Mouse (Mus musculus): ENCODE data around the gene Necab2.
A peak's percentile ranks its signal among the peaks of the same experiment; 100 is the strongest.

Necab2 gene

DNA sequence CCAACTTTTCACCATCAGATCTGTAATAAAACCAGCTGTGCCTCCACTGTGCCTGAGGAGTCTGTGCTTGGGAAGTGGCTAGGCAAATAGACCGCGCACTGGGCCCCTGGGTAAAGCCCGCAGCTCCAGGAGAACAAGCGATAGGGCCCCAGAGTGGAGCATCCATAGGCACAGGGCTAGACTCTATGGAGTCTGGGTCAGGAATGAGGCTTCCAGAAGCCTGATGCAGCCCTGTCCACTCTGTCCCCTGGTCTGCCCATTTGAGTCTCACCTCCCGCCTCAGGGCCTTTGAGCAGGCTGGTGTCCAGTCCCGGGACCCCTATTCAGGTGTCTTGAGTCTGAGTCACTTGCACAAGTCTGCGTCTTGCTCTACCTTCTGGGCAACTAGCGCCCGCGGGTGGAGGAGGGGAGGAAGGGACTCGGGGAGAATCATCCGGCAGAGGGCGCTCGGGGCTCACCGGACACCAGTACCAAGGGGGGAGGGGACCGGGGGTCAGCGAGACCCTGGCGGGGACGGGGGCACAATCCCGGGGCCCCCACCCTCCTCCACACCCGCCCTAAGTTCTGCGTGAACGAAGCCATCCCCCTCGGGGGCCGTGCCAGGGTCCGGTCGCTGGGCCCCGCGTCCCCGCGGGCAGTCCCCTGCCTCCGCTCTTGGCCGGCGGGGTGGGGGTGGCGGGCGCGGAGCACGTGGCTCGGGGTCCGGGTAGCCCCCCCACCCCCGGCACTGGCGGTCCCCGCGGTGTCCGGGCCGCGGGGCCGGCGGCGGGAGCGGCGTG lies at the start of gene Necab2:
TSS of gene Necab2 (plus strand) at position 509 of the 779 bp plus-strand sequence.
- no peak for DNase-seq (ENCODE audit: low spot score)

DNA sequence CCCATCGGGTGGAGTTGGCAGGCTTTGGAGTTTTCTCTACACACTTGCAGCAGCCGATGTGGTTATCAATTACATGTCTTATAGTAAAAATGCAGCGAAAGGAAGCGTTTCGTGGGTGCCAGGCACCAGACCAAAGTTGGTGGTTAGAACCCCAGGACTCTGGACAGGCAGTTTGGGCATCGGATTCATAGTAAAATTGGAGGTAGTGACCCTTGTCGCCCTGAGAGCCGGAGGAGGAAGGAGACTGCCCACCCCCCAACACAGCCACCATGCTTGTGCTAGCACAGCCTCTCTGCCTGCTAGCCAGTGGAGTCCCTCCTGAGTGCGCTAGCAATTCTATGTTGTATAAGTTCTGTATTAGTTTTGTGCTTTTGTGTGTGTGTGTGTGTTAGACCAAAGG lies 48.0 kb upstream of the Necab2 start:
- DNase-seq (ENCODE audit: low spot score): no peak

DNA sequence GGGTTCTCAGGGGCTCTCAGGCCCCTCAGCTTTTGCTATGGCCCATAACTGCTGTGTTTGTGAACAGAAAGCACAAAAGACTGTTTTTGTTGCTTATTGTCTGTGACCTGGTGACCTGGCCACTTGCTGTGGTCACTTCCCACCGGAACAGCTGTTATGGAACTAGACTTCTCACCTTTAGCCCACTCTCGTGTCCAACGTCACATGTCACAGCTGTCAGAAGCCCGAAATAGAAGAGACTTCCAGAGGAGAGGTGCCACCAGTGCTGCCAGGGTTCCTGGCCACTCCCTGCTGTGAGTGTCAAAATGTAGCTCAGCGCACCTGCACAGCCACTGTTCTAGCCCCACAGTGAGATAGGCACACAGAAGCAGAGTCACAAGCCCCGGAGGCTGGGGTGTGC lies 47.3 kb upstream of the Necab2 start:
- DNase-seq (ENCODE audit: low spot score): no peak

DNA sequence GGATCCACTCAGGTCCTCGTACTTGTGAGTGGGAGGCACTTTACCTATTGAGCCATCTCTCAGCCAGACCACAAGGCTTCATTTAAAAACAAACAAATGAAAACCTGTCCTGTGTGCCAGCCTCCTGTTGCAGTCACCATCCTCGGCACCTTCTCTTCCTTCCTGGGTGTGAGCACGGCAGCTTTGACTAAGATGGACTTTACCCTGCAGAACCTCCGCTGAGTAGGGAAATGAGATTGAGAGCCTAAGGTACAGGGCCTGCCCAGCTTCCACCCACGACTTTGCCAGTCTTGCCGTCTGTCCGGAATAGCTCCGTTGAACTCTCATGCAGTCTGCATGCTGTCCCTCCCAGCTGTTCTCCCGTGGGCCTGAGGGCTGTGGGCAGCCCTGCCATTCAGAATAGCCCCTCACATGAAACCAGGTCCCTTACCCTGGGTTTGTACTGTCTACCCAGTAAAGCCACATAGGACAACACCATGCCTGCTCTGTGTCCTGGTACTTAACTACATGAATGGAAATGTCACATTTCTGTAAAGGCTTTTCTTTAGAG lies 46.3 kb upstream of the Necab2 start:
- DNase-seq (ENCODE audit: low spot score): no peak

DNA sequence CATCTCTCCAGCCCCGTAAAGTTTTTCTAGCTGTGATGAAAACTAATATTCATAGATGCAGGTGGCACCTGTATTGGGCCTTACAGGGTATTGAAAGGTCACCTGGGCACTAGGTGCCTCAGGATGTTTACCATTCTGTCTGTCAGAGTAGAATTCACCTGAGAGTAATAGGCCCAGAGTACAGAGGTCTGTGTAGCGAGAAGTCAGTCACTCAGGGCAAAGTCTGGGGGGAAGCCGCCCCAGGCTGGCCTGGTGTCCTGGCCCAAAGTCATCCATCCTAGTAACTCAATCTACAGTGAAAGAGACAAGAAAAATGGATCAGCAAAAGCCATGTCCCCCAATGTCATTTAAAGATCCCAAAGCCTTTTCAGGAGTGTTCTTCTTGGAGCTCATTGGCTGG lies 45.6 kb upstream of the Necab2 start:
- no peak for DNase-seq (ENCODE audit: low spot score)

DNA sequence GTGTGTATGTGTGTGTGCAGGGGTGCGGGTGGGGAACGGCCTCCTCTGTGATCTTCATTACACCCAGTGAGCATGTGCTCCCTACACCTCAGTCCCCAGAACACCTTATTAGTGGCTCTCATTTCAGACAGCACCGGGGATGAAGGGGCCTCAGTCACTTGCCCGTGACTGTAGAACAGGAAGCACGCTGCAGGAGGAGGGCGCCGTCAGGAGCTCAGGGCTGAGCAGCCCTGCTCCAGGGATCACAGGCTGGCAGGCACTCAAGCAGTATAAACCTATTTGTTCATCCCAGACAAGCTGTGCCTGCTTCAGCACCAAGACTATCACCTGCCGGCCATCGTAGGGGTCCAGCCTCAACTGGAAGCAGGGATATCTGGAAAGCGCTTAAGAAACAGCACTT lies 42.6 kb upstream of the Necab2 start:
- no peak for DNase-seq (ENCODE audit: low spot score)

DNA sequence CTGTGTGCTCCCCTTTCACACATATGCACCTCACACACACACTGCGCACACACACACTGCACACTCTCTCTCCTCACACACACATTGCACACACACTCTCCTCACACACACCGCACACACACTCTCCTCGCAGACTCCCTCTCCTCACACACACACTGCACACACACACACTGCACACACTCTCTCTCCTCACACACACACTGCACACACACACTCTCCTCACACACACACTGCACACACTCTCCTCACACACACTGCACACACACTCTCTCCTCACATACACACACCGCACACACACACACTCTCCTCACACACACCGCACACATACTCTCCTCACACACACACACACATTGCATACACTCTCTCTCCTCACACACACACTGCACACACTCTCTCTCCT lies 41.9 kb upstream of the Necab2 start:
- DNase-seq (ENCODE audit: low spot score): no peak

DNA sequence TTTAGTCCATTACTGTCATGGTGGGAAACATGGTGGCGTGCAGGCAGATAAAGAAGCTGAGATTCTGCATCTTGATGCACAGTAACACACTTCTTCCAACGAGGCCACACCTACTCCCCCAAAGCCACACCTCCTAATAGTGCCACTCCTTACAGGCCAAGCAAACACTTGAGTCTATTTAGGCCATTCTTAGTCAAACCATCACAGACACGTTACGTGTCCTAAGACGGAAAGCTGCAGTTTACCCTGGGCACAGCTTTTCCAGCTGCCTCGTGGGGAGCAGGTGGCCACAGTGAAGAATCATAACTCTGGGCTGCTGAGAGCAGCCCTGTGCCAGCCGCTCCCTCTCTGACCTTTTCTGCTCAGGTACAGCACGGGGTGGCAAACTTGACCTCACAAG lies 38.2 kb upstream of the Necab2 start:
- no peak for DNase-seq (ENCODE audit: low spot score)

DNA sequence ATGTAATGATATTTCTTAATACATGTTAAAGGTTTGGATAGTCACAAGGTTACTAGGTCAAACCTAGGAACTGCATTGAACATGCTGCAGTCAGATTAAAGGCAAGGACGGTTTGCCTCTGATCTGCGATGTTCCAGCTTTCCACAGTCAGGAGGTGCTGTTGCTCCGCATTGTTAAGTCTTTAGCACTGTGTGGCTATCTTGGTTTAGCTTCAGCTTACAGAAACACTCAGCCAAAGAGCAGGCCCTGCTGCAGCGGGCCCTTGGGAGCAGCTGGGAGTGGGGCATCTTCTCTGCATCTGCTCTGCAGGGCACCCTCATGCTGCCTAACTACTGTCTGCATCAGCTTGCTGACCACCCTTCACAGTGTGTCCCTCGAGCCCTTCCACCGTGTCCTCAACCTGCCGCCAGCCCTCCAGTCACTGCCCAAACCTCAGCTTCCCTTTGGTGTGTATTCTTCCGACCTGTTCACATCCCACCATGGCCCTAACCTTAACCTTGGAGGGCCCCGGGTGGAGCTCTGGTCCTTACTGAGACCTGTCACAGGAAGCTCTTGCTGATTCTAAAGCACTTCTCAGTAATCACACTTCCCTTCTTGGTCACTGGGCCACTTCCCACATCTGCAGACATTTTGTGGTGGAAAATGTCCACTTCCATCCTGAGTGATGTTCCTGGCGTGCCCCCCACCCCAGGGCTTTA lies 34.3 kb upstream of the Necab2 start:
- no peak for DNase-seq (ENCODE audit: low spot score)

DNA sequence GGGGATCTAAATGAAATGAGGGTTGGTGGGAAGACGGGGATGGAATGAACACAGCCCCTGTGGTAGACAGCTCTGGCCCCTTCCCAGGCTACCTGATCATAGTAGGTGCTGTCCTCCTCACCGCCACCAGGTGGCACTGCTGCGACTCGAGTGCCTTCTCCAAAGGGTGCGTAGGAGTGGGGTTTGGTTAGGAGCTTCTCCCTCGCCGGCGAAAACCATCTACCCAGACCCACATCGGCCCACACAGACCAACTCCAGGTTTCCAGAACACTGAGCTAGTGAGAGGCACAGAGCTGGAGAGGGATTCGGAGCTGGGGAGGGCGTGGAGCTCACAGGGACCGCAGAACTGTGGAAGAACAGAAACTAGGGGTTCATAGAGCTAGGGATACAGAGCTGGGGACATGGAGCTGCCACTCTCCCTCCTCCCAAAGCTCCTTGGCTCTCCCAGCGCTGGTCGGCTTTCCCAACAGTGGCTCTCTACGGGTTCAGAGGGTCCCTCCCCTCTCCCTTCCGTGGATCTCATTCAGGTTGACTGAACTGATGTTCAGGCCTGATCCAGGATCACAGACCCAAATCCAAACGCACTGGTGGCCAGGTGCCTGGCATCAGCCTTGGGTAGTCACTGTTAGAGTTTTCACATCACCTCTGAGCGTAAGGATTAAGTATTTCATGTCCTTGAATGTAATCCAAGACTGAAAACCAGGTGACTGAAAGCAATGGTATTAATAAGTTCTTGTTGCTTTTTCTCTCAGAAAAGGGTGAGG lies 33.6 kb upstream of the Necab2 start:
- DNase-seq (ENCODE audit: low spot score): no peak

DNA sequence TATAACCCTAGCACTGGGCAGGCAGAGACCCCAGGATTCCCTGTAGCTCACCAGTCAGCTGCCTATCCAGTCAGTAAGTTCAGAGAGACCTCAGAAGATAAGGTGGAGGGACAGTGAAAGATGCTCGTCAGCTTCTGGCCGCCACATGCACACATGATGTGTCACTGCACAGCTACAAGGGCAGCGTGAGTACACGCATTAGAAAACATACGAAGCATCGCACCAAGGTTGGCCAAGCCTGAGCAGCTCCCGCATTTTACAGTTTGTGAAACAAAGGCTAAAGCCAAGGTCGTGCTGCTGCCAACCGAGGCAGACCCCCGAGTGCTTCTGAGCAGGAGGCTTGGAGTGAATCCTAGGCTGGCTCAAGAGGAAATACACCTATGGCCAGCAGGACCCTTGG lies 32.9 kb upstream of the Necab2 start:
- no peak for DNase-seq (ENCODE audit: low spot score)

DNA sequence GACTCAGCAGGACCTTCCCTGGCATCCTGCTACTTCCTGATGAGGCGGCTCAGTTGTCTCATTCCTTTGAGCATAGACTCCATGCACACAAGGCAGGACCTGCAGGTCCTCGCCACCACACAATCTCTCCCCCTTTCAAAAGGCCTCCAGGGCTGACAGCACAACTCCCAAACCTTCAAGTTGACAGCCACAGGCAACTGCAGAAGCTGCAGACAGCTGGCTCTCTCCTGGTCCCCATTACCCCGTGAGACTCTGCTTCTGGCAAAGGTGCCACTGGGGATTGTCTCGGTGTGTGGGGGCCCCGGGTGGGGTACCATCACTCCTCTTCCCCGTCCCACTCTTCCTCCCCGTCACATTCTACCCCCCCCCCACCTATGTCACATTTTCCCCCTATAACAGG lies 26.2 kb upstream of the Necab2 start:
- DNase-seq (ENCODE audit: low spot score): no peak

DNA sequence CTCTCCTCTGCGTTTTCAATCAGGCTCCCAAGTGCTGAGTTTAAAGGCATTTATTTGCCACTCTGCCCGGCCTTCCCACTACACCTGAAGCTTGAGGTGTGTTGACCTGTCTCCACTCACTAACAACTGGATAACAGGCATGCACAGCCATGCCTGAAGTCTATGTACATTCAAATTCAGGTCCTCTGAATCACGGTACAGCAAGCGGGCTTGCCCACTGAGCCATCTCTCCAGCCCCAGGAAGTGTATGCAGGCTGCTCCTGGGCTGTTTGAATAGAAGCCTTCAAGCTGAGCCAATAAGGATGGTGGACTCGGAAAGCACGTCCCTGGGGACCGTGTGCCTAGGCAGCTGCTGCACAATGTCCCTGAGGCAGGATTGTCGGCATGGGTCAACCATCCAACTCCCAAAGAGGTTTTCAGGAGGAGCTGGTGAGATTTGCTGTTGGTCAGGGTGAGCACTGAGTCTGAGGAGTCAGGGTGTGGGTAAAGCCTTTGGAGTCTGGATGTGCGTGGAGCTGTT lies 24.9 kb upstream of the Necab2 start:
- no peak for DNase-seq (ENCODE audit: low spot score)

DNA sequence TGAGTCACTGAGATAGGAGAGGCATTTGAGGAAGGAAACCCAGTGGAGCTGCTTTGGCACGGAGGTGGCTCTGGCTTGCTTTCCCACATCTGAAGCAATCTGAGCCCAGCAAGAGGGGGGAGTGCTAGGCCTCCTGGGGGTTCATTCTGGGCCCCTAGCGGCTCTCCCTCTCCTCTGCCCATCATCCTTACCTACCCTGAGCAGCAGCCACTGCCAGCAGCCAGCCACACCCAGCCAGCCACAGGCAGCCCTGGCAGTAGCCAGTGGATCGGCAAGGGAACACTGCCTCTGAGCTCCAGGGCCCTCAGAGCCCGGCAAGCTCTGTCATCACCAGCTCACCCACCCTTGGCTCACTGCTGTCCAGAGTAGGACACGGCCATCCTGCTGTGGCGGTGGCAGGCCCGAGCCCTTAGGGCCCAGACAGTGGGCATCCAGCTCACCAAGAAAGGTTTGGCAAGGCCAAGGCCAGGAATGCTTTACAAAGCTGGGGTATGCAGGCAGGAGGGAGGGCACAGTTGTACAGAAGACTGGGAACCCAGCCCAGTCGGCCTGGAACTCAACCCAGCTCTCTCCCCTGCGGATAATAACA lies 24.3 kb upstream of the Necab2 start:
- no peak for DNase-seq (ENCODE audit: low spot score)

DNA sequence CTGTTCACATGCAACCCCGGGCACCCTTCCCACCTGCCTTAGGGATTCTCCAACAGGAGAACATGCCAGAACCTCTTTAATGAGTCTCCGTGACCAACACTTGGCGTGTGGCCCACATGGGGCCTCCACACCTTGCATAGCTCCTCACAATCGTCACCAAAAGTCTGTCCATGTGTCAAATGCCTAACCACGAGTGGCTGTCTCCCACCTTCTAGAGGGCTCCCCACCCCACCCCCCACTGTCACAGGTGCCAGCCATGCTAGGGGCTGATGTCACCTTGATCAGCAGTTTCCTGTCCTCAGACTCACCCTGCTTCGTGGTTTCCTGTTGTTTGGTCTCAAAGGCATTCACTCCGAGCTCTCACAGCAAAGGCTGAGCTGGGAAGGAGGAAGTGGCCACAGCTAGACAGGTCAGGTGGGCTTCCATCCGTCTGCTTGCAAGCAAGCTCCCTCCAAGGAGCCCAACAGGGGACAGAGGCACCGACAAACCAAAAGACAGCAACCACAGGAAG lies 22.8 kb upstream of the Necab2 start:
- no peak for DNase-seq (ENCODE audit: low spot score)

DNA sequence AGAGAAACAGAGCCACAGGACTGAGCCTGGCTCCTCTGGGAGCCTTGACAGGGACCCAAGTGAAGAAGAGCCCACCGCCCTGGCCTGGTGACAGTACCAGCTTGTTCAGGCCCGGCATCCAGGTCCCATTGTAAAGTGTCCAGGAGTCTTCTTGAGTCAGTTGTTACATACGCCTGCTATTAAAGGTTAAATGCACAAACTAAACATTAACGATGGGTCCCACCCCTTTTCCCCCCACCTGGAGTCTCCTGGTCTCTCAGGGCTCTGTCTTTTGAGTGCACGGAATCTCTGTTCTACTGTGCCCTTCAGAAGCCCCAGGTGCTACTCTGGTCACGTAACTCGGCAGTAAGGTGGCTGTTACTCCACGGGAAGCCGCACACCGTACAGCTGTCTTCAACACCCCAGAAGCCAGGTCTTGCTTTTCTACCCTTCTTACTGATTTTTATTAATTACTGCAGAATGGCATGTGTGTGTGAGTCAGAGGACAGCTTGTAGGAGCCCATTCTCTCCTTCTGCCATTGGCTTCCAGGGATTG lies 22.3 kb upstream of the Necab2 start:
- no peak for DNase-seq (ENCODE audit: low spot score)

DNA sequence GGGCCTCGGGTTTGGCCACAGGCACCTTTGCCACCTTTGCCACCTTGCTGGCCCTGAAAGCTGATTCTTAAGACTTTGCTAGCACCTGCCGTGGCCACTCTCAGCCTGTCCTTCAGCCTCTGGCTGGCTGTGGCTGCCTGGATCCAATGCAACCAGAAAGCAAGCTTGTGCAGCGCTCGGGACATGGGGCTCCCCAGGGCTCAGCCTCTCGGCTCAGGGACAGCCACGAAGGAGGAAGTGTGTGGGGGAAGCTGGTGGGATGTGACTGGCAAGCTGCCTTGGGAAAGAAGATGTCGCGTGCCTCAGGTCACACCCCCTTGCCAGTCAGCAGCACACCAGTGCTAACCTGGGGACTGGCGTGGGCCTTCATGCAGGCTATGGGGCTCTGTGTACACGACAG lies 21.8 kb upstream of the Necab2 start:
- DNase-seq (ENCODE audit: low spot score): no peak

DNA sequence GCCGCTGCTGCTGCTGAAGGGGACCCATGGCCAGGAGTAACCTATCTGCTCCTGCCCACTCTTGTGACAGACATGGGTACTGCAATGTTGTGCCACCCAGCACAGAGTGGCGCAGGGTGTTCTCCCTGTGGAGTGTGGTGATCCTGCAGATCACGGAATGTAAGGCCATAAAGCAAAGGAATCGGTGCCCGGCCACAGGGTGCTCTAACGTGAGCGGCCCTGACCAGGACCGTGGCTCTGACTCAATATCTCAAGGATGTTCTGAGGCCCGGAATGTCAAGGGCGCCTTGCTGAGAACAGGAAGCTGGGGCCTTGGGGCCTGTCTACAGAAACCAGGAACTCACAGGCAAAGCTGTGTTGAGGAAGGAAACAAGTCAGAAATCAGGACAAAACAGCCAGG lies 21.0 kb upstream of the Necab2 start:
- DNase-seq (ENCODE audit: low spot score): peak; percentile 77

DNA sequence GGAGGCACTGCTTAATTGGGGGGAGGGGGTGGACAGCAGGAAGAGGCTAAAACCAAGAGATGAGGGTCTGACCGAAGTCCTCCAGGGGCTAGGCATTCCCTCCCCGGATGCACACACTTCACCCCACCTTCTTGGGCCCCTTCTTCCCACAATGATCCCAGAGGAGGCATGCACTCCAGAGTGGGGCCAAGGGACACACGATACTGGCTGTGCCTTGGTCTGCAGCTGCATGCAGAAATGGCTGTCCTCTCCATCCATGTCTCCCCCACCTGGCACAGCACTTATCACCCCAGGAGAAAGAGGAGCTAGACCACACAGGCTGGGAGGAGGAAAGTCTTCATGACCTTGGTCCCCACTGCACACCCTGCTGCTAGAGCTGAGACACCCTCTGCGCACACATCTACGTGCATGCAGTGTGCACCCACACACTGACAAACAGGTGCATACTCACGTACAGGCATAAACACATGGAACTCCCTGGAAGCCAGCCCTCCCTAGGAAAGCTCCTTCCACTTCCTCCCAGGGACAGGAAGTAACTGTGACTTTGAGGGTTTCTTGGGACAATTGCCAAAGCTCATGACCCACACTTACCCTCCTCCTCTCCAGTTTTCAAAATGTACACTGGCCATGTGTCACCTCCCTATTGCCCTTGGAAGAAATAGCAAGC lies 20.3 kb upstream of the Necab2 start:
- no peak for DNase-seq (ENCODE audit: low spot score)

DNA sequence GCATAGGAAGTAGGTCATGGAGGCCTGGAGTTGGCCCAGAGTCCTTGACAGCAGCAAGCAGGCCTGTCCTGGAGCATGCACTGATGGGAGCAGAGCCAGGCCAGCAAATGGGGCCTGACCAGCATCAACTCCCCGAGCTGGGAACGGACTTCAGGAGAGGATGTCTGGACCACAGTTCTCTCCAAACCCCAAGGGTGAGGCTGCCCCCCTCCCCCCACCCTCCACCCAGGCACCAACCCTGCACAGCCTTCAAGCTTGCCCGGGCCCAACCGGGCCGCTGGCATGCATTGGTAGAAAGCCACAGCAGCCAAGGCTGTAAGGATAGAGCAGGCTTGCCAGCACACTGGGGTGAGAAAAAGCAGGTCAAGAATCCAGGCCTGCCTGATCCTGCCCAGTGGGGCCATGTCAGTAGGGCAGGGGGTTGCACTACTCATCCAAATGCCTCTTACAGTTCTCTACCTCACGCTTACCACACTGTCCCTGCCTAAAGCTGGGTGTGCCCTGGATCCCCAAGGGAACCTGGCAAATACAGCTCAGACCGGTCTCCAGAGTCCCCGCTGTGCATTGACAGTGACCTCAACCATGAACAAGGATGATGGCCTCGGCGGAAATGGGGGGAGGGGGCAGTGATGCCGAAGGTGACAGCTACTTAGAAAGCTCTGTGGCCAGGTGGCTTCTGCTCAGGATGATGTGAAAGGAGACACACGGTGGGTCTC lies 18.7 kb upstream of the Necab2 start:
- no peak for DNase-seq (ENCODE audit: low spot score)
